Mouse (Mus musculus): ENCODE measurements around the gene Olfr855. TPM values are rescaled to one million over a fixed set of nuclear protein-coding genes. Genes with fewer than 3 reads are reported as not detected.

The Olfr855 gene
- not detected in 2 replicates for polyA plus RNA-seq (2015; fragmentation: Nextera tagmentation; extraction: Ambion mirVana)

DNA sequence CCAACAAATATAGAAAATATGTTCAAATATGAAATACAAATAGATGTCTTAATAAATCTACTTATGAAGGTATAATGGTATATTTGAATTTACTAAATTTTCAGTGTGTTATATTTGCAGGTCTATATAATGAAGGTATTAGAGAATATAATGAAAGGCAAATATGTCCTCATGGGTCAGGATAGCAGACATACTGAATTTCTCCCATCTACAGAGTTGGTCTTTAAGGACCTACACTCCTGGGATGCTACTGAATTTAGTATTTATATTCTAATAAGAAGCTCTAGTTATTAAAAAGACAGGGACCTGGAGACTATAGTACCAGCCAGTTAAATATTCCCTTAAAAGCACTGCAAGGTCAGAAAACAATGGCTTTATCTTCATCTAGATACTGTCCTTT, at the start of gene Olfr855:
TSS of gene Olfr855 (plus strand) at position 301 of the 400 bp plus-strand sequence.

DNA sequence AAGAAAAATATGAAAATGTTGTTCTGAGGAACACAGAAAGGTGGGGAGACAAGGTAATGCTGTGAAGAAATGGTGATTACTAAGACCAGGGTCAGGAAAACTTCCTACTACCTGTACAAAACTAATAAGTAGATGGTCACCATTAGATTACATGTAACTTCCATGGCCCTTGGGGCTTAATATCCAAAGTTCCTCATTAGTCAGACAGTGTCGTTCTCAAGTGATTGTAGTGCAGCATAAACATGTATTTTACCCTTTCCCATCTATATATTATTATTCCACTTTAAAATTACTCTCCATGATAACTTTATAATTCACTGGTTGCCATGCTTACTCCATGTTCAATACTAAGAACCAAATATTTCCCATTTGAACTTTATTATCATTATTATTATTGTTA, 41.4 kb upstream of the Olfr855 start, which contains the start of gene Olfr853:
TSS of gene Olfr853 (minus strand) at position 101 of the 400 bp plus-strand sequence.

DNA sequence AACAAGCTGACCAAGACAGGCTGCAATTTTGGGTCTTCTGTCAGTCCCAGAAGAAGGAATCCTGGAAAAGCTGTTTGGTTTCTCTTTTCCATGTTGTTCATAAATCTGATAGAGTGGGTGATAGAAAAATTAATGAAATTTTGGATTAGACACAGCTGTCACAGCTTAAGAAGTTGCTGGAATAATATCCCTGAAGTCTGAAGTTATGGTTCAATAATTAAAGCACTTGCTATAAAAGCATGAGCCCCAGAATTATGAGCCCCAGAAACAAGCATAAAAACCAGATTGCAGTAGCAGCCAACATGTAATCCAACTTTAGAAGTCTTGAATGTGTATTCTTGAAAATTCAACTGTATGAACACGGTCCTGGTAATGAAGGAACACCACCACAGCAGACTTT, 15.1 kb upstream of the Olfr855 start, which contains the start of gene Olfr854:
TSS of gene Olfr854 (minus strand) at position 101 of the 400 bp plus-strand sequence.

DNA sequence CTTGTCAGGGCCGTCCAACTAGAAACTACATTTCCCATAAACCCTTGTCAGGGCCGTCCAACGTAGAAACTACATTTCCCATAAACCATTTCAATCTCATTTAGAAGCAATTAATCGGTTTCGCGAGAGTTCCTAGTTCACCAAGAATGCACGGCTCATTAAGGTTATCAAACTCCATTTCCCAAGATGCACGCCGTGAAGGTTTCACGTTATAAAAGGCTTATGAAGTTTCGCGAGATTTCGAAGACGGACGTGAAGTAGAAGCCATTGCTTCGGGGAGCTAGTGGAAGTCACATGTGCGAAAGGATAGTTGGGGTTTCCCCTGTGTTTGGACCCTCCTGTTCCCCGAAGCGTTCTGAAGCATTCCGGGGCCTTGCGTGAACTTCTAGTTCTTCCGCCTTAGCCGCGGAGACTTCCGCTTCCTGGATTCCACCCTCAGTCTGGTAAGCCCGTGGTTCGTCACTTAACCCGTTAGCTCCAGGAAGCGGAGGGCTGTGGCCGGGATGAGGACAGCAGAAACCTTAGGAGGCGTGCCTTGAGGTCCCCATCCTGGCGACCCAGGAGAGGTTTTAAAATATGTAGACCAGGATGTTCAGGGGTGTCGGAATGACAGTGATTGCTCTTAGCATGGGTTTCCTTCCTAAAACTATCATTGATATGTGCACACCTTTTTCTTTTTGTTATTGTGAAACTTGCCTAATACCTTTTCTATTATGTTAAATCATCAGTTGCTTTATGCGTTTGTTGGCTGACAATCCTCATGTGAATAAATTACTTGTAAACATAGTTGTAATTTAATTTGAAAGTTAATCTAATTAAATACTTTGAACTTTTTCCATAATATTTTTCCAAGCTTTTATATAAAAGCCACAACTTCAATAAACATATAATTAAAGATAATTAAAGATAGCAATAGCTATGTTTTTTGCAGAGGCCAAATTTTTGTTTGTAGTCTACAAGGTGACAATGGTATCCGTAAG, 39.7 kb downstream of the Olfr855 start, which contains the start of gene Zfp317:
TSS of gene Zfp317 (plus strand) at position 260 of the 980 bp plus-strand sequence.

Other genes starting within 250 kb of the Olfr855 start
- not detected in 2 replicates for gene Olfr845, start 246.2 kb upstream of the Olfr855 start, polyA plus RNA-seq (2015; fragmentation: Nextera tagmentation; extraction: Ambion mirVana)
- not detected in 2 replicates for gene Olfr846, start 218.6 kb upstream of the Olfr855 start, polyA plus RNA-seq (2015; fragmentation: Nextera tagmentation; extraction: Ambion mirVana)
- not detected in 2 replicates for gene Olfr847, start 203.9 kb upstream of the Olfr855 start, polyA plus RNA-seq (2015; fragmentation: Nextera tagmentation; extraction: Ambion mirVana)
- gene Olfr849, start 142.4 kb upstream of the Olfr855 start, polyA plus RNA-seq (2015; fragmentation: Nextera tagmentation; extraction: Ambion mirVana): not detected in 2 replicates
- not detected in 2 replicates for gene Olfr850, start 104.4 kb upstream of the Olfr855 start, polyA plus RNA-seq (2015; fragmentation: Nextera tagmentation; extraction: Ambion mirVana)
- not detected in 2 replicates for gene Olfr851, start 89.3 kb upstream of the Olfr855 start, polyA plus RNA-seq (2015; fragmentation: Nextera tagmentation; extraction: Ambion mirVana)
- not detected in 2 replicates for gene Olfr853, start 41.5 kb upstream of the Olfr855 start, polyA plus RNA-seq (2015; fragmentation: Nextera tagmentation; extraction: Ambion mirVana)
- gene Olfr854, start 15.2 kb upstream of the Olfr855 start, polyA plus RNA-seq (2015; fragmentation: Nextera tagmentation; extraction: Ambion mirVana): not detected in 2 replicates
- gene Zfp317, start 39.5 kb downstream of the Olfr855 start, polyA plus RNA-seq (2015; fragmentation: Nextera tagmentation; extraction: Ambion mirVana): 9.1 and 10.0 TPM in 2 replicates
- gene Olfr857, start 126.8 kb downstream of the Olfr855 start, polyA plus RNA-seq (2015; fragmentation: Nextera tagmentation; extraction: Ambion mirVana): not detected in 2 replicates
- not detected in 2 replicates for gene Olfr58, start 197.7 kb downstream of the Olfr855 start, polyA plus RNA-seq (2015; fragmentation: Nextera tagmentation; extraction: Ambion mirVana)
- gene Olfr859, start 222.3 kb downstream of the Olfr855 start, polyA plus RNA-seq (2015; fragmentation: Nextera tagmentation; extraction: Ambion mirVana): not detected in 2 replicates

Data from spleen, postnatal 0 days (tissue).